Mouse (Mus musculus) kidney, postnatal 14 days (tissue): ENCODE results near the gene Szt2.

Experiments used
- DNase-seq: peaks from one replicate; pipeline ENCODE4 v3.0.0; 2022; ENCODE audit warnings: mixed read lengths

The Szt2 gene

DNA sequence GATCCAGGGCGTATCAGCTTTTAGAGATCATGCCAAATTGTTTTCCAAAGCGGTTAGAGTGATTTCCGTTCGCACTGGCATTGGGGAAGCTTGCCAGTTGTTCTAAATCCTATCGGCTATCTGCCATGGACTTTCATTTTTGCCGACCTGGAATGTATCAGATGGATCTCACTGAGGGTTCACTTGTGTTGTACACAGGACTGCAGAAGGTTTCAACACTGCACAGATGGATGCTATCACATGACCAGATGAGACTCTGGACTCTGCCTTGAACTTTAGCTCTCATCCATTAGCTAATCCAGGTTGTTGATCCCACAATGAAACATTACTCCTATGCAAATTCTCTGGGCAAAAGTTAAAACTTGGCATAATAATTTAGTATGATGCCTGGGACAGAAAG, 52.3 kb downstream of the Szt2 start:
- peak; percentile 69 for DNase-seq

DNA sequence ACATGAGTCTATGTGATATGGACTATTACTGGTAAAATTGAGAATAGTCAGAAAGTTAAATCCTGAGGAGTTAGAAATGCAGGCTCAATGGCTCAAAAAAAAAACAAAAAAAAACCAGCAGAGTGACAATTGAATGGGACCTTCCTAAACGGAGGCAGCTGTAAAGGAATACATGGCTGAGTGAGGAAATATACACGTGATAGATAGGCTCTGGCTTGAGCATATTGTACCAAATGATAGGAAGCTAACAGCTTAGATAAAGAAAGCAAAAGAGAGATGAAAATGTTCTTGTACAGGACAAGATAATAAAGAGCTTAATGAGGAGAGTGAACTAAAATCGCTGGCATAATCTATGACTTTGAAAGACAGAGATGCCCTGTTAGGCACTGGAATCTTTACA, 54.8 kb downstream of the Szt2 start:
- no peak for DNase-seq

DNA sequence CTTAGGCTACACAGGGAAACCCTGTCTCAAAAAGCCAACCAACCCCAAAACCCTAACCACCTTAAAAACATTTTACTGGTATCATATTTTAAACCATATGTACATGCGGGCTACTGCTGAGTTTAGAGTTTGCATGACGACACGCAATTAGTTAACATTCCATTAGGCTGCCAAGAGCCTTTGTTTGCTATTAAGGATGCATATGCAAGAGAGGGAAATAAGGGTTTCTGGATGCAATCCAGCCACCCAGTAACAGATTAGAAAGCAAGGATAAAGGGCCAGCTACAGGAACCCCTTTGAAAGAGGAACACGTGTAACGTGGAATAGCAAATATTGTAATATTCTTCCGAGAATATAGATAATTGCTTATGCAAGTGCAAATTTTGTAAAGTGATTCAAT, 55.4 kb downstream of the Szt2 start:
- DNase-seq: no peak

DNA sequence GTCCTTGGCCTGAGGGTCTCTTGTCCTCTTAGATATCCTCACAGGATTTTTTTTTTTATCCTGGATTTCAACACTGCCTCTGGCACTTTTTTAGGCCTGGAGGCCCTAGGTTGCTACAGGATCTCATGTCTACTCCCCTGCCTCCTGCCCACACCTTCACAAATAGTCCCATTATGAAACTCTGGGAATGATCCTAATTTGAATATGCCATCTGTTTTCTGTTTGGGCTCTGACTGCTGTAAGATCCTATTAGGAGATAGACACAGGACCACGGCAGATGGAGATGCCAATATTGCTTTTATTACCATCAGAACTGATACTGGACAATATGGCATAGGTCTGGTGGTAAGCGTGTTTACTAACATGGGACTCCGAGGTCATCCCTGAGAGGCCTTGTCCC, 57.2 kb downstream of the Szt2 start:
- DNase-seq: no peak

DNA sequence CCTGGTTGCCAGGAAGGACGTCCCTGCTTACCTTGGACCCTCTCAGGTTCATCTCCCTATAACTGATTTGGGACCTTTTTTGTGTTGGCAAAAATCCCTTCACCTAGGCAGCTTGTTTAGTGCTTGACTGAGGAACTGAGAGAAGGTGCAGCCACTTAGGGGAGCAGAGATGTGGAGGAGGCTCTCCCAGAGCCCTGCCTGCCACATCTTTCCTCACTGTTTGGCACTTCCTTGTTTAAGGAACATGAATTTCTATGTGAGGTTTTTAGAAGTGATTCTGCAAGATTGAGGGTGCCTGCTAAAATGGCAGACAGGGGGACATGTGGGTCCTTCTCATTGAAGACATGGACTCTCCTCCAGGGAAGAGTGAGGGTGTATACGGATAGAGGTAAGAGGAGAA, 58.2 kb downstream of the Szt2 start:
- DNase-seq: no peak

DNA sequence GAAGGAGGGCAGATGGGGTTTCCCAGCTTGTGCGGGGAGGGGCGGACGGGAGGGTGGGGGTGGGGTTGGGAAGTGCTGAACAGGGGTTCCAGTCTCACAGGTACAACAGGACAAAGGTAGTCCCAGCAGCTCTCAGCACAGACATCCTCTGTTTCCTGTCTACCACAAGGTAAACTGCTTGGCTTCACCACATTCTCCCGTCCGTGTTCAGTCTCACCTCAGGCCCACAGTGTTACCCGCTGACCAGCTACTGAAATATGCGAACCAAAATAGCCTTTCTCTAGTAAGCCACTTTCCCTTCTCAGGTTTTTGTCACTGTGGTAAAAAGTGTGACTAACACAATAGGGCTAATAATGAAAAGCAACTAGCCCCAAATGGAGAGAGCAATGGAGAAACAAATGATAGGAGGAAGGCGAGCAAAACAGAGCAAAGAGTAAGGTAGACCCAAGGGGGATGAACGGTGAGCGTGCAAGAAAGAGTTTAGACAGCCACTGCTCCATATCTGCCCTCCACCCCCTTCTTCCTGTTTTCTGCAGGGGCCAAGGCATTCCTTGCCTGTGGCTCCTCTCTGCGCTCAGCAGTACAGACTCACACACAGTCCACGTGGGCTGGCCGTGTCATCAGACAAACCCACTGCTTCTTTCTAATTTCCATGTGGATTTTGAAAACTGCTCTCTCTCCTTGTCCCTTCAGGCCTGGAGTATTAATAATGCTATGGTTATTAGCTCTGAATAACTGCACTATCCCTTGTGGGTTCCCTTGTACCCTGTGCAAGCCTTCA, 61.4 kb downstream of the Szt2 start:
- no peak for DNase-seq

DNA sequence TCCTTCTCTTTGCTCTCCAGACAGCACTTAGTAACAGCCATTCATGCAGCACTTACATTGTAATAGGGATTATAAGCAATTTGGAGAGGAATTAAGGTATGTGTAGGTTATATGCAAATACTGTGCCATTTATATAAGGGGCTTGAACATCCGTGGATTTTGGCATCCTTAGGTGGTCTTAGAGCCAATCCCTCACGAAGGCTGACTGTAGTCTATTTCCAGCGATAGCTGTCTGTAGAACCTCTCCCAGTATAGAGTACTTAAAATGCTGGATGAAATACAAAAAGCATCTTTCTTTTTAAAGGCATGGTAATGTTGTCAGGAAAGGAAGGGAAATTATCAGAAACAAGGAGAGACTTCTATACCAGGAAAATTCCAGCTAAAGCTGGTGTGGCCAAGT, 67.6 kb downstream of the Szt2 start:
- no peak for DNase-seq

DNA sequence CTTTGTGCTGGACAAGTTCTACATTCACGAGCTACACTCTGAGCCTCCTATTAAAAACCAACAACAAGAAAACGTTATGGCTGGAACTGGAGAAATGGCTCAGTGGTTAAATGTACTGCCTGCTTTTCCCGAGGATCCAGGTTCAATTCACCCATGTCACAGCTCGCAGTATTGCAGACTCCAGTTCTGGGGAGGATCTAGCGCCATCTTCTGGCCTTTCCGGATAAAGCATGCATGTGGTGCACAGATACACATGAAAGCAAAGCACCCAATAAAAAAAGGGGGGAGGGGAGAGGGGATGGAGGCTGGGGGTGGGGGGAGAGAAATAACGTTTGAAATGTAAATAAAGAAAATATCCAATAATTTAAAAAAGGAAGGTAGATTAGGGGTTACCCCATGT, 72.4 kb downstream of the Szt2 start:
- DNase-seq: peak; percentile 72

DNA sequence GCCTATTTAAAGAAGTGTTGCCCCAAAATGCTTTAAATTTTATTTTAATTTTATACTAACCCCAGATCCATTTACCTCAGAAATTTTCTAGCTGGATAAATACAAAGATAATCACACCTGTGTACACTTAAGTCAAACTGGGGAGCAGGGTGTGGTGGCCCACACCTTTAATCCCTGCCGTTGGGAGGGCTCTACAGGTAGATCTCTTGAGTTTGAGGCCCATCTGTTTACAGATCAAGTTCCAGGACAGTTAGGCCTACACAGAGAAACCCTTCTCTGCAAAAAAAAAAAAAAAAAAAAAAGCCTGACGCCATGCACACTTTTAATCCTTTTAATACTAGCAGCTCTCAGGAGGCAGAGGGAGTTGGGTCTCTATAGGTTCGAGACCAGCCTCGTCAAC, 73.1 kb downstream of the Szt2 start:
- no peak for DNase-seq

DNA sequence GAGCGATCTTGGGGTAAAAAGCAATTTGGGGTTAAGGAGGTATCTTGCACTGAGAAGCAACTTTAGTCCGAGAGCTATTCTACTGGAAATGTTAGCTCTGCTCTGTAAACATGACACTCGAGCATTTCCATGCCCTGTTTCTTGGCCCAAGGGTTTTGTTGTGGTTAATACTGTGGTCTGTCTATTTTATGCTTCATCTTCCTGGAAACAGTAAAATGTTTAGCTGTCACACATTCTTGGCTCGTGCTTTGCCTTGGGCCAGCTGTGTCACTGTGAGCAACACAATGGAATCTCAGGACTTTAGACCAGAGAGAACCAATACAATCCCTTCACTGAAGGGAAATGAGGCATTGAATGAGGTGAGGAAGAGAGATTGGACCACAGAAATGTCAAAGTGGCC, 77.3 kb downstream of the Szt2 start:
- peak; percentile 64 for DNase-seq

DNA sequence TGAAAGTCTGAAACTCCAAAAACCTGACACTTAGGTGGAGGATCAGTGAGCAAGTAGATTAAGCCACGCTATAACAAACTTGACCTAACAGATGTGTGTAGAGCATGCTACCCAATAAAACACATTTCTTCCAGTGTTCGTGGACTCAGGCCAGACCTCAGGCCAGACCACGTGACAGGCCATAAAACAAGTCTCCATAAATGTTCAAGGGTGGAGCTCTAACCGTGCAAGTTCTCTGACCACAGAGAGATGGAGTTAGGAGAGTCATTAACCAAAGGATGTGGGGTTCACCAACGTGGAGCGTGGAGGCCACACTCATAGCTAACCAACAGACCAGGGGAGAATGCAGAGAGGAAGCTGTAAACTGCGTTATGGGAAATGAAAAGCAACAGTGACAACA, 82.6 kb downstream of the Szt2 start:
- DNase-seq: peak; percentile 76

DNA sequence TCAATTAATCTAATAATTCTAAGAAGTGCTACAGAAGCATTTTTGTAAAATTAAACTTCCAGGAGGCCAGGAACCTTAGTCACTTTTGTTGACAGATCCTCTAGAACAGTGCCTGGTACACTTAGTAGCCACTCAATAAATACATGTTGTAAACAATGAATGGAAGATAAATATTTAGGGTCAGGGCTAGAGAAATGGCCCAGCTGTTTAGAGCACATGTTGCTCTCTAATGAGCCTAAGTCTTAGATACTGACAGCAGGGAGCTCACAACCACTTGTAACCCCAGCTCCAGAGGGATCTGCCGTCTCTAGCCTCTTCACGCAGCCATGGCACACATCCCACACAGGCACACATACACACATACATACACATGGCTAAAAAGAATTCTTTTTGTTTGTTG, 88.4 kb downstream of the Szt2 start:
- no peak for DNase-seq

DNA sequence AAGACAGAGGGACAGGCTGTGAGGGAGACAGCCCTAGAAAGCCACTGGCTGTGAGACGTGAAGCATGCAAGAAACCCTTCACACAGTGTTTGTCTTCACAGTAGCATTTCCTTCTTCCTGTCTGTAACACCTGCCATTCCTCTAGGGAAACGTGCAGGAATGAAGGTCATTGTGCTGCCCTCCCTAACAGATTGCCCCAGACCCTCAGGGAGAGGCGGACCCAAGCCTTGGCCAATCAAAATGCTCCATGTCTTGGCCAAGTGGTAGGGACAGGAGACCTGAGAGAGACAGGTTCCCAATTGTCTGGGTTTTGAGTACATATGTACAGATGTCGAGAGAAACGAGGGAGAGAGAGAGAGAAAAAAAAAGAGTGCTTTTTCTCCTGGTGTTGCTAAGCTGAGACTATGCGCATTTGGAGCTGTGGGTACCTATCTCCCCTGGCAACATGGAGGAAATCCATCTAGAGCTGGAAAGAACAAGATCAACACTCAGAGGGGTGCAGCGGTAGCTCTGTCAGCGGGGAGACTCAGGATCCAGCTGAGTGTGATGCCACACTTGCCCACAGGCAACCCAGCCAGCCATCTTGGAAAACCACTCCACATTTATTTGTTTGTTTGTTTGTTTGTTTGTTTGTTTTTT, 89.2 kb downstream of the Szt2 start:
- no peak for DNase-seq

DNA sequence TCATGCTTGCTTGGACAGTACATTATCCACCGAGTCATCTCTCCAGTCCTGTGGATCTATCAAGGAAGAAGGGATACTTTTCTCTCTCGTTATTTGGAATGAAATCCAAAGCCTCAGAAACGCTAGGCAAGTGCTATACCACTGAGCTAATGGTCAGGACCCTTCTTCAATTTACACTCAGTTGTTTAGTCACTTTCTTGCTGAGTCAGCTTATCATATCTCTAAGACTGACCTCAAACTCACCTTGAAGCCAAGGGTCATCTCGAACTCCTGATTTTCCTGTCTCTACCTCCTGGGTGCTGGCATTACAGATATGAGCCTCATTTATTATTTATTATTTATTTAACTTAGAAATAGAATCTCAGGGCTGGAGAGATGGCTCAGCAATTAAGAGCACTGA, 92.4 kb downstream of the Szt2 start:
- no peak for DNase-seq

DNA sequence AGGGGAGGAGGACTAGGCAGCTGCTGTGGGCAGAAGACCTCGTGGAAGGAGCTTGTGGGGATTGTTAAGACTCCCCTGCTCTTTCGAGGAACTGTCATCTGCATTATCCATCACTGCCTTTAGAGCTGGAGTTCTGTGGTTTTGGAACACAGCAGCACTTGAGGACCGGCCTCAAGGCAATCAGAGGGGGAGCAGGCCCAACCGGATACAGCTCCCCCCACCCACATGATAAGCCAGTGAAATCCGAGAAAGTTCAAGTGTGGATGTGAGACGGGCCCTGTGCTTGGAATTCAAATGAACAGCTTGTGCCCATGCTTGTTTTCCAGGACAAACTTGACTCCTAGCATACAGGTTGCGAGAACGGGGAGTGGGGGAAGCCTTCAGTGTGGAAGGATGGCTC, 93.8 kb downstream of the Szt2 start:
- peak; percentile 23 for DNase-seq
